Mouse (Mus musculus): ENCODE measurements around the gene Anpep.
A peak's percentile ranks its signal among the peaks of the same experiment; 100 is the strongest.

The Anpep gene

DNA sequence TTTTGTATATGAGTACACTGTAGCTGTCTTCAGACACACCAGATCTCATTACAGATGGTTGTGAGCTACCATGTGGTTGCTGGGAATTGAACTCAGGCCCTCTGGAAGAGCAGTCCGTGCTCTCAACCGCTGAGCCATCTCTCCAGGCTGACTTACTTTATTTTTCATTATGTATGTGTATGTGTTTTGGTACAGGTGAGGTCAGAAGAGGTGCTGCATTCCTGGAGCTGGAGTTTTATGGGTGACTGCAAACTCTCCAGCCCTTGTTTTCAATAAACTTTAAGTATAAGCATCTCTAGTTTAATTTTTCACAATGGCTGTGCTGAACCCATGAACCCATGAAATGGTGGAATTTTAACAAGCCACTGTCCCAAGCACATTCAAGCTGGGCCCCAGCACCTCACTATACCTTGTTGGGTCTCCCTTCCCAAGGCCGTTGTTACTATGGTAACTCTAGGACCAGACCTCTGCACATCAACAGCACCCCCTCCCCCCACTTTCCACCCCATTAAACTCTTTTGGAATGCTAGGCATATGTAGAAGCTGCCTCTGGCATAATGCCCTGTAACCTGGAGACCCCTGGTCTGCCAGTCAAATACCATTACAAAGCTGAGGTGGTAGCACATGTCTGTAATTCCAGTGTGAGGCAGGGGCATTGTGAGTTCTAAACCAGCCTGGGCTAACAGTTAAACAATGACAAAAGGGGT is 5.6 kb upstream of the Anpep start:
- DNase-seq (ENCODE audit: low spot score): no peak

DNA sequence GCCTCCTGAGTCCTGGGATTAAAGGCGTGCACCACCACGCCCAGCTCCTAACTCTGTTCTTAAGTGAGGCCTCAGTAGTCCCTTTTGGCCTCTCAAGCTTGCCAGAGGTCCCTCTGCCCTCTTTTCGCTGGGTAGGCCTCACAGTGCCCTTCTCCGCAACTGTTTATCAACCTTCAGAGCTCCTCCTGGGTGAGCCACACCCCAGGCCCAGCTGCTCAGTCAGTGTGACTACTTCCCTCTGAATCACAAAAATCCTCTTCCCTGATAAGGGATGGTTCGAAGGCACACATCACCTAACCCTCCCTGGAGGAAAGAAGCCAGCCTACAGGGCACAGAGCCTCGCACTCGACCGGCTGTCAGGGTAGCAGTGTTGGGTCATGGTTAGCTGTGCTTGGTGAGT is 935 bp upstream of the Anpep start:
- DNase-seq (ENCODE audit: low spot score): no peak

DNA sequence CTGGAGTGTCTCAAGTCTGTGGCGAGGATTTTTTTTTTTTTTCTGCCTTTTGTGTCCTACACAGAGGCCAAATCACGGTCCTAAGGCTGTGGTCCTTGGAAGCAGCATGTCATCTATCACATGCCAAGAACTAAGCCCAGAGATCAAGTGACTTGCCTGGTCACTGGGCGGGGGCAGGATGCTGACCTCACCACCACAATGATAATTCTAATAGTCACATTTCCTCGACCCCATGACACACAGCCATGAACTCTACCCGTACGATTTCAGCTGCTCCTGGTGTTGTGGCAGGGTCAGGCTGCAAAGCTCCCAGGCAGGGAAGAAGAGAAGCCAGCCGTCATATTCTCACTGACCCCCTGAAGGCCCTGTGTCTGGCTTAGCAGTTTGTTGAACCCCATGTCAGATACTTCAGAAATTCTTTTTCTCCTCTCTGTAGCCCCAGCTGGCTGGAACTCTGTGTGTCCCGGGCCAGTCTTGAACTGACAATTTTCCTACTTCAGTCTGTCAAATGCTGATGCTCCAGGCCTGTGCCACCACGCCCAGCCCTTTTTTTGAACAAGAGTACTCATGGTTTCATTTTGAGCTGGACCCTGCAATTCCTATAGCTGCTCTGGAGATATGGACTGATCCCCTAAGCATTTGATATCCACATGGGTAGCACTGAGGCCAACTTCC is 1.8 kb downstream of the Anpep start:
- no peak for DNase-seq (ENCODE audit: low spot score)

DNA sequence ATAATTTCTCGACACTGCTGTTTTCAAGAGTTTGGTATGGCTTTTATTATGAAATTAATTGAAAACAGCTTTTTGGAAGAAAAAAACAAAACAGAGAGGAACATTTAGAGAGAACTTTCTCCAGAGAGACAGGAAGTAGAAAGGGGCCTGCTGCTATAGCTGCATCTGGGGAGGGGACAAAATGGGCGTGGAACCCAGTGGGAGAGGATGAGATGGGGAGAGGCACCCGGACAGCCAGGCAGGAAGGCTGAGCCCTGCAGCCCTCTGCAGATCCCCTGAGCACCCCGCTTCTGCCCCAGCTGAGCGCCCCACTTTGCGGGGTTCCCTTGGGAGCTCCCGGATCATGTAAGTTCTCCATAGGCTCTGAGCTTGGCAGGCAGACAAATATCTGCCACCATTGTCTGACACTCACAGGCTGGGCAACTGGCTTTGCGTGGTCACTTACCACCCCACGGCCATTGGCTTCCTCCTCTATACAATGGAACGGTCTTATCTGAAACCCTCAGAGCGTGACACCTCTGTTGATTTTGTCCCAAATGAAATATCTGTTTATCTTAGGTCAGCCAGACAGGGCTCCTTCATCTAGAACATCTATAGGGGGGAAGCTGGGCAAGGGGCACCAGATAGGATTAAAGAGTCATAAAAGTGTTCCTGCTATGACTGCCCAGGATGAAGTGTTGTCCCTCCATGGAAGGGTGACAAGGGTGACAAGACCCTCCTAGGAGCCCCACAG is 2.5 kb downstream of the Anpep start:
- DNase-seq (ENCODE audit: low spot score): no peak

DNA sequence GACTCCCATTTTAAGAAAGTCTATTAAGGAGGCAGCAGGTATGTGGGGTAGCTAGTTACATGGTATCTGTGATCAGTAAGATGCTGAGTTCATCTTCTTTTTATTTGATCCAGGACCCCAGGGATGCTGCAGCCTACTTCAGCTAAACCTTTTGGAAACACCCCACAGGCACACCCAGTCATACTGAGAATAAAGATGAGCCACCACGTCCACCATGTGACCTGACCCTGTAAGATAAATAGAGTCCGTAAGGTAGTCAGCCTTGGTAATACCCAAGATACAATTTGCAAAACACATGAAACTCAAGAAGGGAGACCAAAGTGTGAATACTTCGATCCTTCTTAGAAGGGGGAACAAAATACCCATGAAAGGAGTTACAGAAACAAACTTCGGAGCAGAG is 4.6 kb downstream of the Anpep start:
- no peak for DNase-seq (ENCODE audit: low spot score)

DNA sequence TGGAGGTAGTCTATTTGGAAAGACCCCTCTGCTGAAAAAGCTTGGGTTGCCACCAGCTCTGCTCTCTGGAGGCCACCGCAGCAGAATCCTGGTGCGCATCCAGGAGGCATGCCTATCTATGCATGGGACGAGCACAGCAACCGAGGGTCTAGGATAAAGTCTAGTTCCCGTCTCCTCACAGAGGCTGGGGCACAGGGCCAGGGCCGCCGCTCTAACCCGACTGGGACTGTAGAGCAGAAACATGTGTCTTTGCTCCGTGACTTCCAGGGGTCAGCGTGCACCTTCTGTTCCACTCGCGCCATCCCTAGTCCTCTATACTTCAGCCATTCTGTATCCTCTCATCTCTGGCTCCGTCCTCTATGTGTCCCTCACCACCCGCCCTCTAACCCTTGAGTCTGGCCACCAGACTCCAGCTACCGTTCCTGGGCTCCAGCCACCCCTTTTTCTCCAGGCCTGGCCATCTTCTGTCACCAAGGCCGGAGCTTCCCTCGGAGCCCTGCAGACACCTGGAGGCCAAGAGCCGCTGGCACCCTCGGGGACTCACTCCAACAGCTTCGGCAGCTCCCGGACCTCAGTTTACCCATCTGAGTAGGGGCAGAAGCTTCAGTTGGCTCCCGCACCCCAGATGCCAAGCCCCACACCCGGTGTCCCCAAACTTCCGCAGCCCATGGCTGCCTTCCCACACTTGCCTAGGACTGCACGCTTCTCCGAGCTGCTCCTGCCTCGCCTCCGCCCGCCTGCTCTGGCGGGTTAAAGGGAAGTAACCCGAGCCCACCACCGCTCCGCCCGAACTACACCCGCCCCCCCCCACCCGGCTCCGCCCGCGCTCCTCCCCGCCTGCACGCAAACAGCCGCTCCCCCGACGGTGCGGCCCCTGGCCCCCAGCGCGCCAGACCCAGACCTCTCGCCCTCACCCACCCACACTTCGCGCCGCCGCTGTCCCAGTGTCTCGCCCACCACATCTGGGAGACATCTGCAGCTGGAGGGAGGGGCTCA is 13.1 kb downstream of the Anpep start:
- DNase-seq (ENCODE audit: low spot score): no peak

DNA sequence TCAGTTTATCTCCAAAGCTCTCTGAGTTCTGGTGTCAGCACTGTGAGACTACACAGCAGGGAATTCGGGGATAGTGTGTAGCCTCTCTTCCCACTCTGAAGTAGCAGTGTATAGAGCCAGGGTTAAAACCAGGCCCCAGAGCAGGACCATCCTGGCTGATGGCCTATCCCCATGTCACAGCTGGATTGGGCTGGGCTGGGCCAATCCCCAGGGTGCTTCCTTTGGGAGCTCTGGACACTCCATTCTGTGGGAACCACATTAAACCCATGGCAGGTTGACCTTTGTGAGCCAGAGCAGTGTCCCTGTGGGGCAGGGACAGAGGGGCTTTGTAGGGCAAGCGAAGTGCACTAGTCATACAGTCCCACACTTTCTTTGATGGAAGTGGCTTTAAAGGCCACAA is 14.5 kb downstream of the Anpep start:
- DNase-seq (ENCODE audit: low spot score): no peak

DNA sequence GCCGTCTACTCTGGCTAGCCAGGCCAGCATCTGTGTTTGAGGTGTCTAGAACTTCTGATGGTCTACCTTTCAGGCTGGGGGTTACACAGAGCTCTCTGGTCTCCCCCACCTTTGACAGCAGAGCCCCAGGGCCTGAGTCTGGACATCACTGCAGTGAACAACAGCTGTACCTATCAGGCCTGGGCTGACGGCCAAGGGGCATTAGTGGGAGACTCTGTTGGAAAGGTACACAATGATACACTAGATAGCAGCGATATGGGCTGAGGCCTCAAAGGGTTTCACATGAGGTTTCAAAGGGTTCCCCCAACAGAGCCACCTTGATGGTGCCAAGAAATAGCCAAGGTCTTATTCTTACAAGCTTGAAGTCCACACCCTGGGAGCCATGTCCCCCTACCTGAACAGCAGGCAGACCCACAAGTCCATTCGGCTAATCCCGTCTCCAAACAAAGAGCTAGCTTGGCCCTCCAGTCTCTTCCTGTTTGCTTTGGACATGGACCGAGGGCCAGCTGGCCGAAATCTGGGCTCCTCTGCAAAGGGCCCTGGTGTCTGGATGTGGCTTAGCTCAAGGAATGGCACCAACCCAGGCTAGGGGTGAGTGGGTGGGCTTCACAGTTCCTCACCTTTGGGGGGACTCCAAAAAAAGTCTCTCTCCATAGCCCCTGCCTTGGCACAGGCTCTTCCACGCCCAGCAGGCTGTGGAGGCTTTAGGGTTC is 16.6 kb downstream of the Anpep start:
- no peak for DNase-seq (ENCODE audit: low spot score)

DNA sequence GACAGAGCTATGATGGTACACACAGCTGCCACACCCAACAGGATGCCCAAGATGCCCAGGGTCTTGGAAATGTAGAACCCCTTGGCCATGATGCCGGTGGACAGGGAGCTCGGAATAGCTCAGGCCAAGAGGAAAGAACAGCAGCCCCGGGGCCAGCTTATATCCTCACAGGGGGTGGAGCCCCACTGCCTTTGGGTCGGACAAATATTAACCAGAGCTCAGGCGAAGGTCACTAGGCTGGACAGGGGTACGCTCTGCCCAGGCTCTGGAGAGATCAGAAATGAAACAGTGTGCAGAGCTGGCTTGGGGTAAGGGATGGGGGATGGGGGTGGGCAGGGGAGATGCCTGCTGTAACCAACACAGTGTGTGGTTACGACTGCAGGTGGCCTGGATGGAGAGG is 18.7 kb downstream of the Anpep start:
- no peak for DNase-seq (ENCODE audit: low spot score)

DNA sequence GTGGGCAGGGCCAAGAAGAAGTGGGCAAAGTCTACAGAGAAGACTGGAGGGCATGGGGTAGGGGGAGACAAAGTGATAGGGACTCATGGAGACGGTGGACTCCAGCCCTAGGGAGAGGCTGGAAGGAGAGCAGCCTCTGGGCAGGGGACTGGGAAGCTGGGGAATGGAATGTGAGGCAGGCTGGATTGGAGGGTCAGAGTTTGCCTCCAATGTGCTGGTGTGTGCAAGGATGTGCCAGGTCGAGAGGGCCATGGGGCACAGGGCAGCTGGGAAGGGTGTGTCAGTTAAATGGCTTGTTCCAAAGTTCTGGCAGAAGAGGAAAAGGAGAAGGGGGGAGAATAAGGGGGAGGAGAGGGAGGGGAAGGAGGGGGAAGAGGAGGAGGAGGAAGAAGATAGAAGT is 23.6 kb downstream of the Anpep start:
- DNase-seq (ENCODE audit: low spot score): no peak

DNA sequence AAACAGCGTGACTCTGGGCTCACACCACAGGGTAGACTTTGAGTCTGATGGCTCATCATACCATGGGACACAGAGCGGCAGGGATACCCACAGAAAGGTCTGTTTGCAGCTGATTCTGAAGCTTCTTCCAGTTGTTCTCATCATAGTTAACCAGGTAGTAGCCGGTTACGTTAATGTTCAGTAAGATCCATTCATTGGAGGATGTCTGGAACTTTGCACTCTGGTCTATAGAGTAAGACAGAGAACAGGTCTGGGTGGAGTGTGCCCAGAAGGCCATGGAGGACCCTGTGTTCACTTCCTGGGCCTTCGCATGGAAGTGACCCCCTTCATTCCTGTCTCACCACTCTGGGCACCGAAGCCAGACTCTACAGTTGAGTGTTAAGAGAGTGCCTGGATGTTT is 25.7 kb downstream of the Anpep start:
- DNase-seq (ENCODE audit: low spot score): no peak

DNA sequence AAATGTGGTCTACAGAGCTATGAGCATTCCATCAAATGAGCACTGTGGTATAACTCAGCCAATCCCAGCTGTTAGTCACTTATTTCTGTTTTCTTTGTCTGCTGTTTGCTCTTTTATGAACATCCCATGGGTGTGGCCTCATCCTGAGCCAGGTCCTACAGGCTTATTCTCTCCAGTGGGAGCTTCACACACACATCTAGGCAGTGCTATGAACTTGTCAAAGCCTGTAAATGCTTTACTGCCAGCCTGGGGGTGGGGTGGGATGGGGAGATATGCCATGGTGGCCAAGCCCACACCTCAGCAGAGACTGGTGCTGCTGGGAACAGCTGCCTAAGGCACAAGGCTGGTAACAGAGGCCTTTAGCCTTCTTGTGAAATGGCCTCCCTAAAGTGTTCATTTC is 27.9 kb downstream of the Anpep start:
- DNase-seq (ENCODE audit: low spot score): no peak

DNA sequence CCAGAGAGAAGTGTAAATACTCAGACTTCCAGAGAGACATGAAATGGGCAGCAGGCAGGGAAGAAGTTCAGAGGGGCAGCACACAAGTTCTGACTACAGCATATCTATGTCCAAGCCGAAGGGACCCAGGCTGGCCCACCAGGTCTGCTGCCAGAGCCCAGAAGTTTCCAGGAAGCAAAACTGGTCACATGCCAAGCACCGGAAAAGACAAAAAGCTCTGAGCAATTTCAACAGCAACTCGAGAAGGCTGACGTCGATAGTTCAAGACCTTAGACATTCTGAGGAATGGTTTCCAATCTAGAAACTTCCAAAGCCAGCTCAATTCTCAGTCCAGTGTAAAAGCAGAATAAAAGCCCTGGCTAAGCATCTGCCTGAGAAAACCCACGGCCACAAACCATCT is 29.3 kb downstream of the Anpep start:
- peak; percentile 73 for DNase-seq (ENCODE audit: low spot score)

DNA sequence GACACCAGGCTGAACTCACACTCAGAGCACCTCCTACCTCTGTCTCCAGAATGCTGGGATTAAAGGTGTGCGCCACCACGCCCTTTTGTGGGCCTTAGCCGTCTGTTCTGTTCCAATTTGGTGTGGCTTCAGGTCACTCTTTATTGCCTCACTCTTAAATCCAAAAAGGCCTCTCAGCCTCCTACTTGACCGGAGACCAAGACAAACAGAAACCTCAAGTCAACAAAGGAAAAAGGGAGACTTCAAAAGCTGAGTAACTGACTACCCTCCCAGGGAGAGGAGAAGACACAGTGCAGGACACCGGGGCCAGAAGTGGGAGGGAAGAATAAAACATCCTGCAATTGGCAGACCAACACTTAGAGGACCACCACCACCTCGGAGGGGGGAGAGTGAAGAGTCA is 29.7 kb downstream of the Anpep start:
- peak; percentile 83 for DNase-seq (ENCODE audit: low spot score)

DNA sequence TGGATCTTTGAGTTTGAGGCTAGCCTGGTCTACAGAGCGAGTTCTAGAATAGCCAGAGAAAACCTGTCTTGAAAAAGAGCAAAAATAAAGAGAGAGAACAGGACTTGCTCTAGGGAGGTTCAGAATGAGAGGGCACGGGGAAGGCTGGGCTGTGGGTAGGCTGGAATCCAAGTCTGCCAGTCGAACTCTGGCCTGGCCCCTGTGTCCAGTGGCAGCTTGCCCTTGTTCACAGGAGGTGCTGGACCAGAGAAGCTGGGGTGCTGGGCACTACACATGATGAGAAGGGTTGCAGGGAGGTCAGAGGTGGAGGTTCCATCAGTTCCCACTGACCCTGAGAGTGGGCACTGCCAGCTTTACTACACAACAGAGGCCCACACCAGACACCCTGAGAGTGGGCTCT is 32.5 kb downstream of the Anpep start:
- no peak for DNase-seq (ENCODE audit: low spot score)

DNA sequence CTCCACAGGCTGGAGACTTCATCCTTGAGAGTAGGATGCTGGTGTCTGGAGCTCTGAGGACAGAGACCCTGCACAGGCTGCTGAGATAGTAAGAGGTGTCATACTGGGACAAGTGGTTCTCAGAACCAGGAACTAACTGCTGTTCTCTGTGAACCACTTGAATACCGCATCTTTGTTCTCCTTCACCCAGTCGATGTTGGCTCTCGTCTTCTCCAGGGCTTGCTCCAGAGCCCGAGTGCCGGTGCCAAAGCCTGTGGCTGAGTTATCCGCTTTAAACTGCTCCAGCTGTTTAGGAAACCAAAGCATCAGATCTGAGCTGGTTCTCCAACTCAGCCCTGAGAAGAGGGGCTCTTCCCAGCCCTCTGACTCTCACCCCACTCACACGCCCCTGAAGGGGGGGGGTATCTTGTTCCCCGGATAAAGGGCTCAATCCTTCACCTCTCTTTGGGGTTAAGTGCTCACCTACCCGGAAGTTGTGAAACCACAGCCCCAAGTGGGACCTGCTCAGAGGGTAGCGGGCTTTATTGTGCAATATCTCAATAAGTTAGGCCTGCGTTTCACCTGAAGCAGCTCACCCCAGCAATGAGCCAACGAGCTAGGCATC is 38.7 kb downstream of the Anpep start:
- peak; percentile 80 for DNase-seq (ENCODE audit: low spot score)

DNA sequence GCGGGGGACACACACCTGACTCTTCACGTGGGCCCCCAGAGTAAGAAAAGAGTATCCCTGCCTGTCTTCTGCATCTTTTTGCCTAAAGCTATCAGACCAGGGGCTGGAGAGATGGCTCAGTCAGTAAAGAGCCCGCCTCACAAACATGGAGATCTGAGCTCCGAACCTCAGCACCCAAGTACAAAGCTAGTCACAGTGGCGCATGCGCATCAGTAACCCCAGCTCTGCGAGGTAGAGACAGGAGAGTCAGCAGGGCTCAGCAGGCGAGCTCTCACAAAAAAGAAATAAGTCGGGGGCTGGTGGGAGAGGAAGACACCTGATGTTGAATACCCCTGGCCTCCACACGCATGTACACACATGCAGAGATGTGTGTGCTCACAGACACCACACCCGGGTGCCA is 40.9 kb downstream of the Anpep start:
- no peak for DNase-seq (ENCODE audit: low spot score)

DNA sequence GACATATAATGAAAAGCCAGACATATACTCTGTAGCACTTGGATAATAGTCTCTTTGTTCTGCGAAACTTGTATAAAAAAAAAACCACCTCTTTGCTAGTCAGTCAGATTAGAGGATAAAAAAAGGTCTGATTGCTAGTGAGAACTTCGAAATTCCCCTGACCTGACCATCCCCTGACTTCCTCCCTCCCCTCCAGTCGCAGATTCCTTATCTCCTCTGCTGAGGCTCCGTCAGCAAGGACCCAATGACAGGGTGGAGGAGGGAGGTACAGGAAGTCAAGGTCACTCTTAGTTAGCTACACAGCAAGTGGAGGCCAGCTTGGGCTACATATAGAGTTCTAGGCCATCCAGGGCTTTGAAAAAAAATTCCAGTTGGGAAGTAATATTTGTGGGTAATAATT is 41.3 kb downstream of the Anpep start:
- no peak for DNase-seq (ENCODE audit: low spot score)

DNA sequence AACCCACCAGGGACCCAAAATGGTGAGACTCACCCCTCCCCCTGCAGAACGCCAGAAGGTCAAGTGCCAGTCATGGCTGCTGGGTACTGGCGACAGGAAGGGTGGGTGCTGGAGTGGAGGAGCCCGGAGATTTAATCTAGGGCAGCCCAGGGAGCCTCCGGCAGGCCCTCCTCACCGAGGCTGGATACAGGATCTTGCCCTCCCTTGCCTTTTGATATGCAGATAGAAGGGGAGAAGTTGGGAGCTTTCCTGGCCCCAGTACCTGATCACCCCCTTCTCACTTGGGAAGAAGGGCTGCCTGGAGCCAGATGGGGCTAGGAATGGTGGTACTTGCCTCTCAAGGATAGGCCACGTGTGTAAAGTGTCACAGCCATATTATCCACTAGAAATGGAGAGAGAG is 42.5 kb downstream of the Anpep start:
- no peak for DNase-seq (ENCODE audit: low spot score)

DNA sequence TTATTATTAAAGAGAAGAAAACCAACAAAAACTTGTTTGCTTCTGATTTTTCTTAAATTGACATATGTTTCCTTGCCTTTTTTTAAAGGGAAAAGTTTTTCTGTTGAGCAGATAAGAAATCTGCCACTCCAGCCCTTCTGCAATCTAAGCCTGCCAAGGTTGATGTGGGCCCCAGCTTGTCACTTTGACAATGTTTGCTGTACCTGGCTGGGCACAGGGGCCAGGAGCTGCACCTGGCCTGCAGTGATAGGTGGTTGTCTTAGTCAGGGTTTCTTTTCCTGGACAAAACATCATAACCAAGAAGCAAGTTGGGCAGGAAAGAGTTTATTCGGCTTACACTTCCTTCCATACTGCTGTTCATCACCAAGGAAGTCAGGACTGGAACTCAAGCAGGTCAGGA is 47.5 kb downstream of the Anpep start:
- no peak for DNase-seq (ENCODE audit: low spot score)

All from lung, postnatal 25 days (tissue).